17 mouse cellular contexts compared by ENCODE assay signal in the genomic region with DNA sequence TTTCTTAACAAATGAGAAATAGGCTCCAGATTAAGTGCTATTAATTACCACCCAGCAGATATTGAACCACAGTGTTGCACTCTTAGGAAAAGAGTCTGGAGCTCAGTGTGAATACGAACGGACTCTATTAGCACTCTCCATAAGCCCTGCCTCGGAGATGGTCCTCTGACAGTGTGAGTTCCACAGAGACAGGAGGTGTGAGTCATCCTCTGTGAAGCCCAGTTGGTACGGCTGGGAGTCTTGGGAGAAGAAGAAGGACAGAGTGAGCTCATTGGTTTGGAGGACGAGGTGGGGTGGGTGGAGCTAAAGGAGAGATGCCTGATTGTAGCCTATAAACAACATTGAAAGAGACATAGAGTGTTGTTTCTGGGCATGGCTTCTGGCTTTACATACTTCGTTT.
DNase-seq lines count a peak whose midpoint lies in the region; ATAC-seq lines count a peak whose summit lies in the region.
"Had no signal": no experiment of that assay in that cellular context is flagged by ENCODE, and none has a peak within 500 bp of the region (broad histone marks: within the 10 kb centered on the region; RNA-seq: fewer than 3 reads in every experiment).

No protein-coding gene starts in this region.

- peak; percentile 58; the same call in 1 of the 2 replicates for ATAC-seq in cerebellum, adult (ENCODE audit: insufficient number of reproducible peaks, low FRiP score, low TSS enrichment)
- ATAC-seq in erythroid progenitor cell, adult 5-6 weeks (replicated peaks; ENCODE audit: low FRiP score, poor library complexity, severe bottlenecking) = 0 out of 2 replicates have a peak, but pooled peaks have one; percentile 14
- ATAC-seq: forebrain, embryonic 13.5 days; forebrain, embryonic 15.5 days; forebrain, postnatal 0 days had no signal

- DNase-seq in cerebellum, adult 9-10 months = no peak
- DNase-seq in 3T3-L1 (ENCODE audit: low read depth, low spot score) (peak; percentile 29), NIH3T3 (ENCODE audit: low read depth) (peak; percentile 2)
- no peak for DNase-seq in right cerebral cortex, postnatal 14 days
- no peak for DNase-seq in embryo, embryonic 10 days (ENCODE audit: low spot score)
- DNase-seq: adrenal gland, adult 2 months; adrenal gland, postnatal 10 days; adrenal gland, postnatal 25 days; cerebellum, adult 11 months; cerebellum, adult 8-10 months; cerebellum, postnatal 10 days; embryo, embryonic 11 days; forebrain, postnatal 0 days had no signal

Comparison
In these comparisons a context has a peak if more than half of its experiments do, and no peak if none do; other contexts are left out.
1. DNase-seq: peak in 3T3-L1 (single experiment) and NIH3T3 (single experiment); none in cerebellum, adult 9-10 months (single experiment), right cerebral cortex, postnatal 14 days (single experiment) and embryo, embryonic 10 days (single experiment).